Mouse (Mus musculus) embryonic fibroblast, embryonic 13.5 days (primary cell): Measurements from ENCODE around the gene Ccdc84.

Source experiments
- CTCF ChIP-seq: IDR thresholded peaks from 2 replicates; pipeline ENCODE4 v1.5.1; 2011; ENCODE audit warnings: mild to moderate bottlenecking, control low read depth, low read length, moderate library complexity, borderline replicate concordance; ENCODE audit not compliant: insufficient read depth
- POLR2A ChIP-seq: IDR thresholded peaks from 2 replicates; pipeline ENCODE4 v1.6.1; 2011; ENCODE audit warnings: low read depth, mild to moderate bottlenecking, control low read depth, low read length, moderate library complexity

- TF ChIP-seq CTCF (no peak), POLR2A (no peak)
These were observed 13.4 kb downstream of the Ccdc84 start for GRCm38 (mm10) chr9:44405011-44405410.
